Mouse (Mus musculus) heart, postnatal 0 days (tissue): ENCODE data around the gene Slc6a9.

ENCODE experiments used
- CTCF ChIP-seq: IDR thresholded peaks from 2 replicates; pipeline ENCODE4 v1.5.1; 2016; ENCODE audit warnings: antibody characterized with exemption, control low read depth, low read depth
- EP300 ChIP-seq: IDR thresholded peaks from 2 replicates; pipeline ENCODE4 v1.6.1; 2016; ENCODE audit warnings: antibody characterized with exemption, low read depth

- TF ChIP-seq EP300 (no peak), CTCF (no peak)
These were observed 20.0 kb upstream of the Slc6a9 start for GRCm38 (mm10) chr4:117814333-117814732.
